Mouse (Mus musculus): Measurements from ENCODE around the gene Tmem170b.

DNA sequence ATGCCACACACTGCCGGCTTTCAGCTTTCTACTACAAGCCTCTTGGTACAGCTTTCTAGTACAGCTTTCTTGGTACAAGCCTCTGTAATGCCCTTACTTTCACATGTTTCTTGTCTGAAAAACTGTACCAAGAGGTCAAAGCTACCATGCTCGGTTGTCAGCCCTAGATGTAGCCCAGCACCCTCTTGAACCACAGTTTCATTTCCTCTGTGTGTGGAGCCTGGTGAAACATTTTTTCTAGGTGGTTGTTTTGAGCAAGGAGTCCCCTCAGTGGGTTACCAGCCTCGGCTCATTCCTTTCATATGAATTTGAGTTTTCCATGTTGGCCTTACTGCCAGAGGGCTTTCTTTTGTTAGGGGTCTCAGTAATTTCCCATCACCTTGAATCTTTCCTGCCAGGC is 4.7 kb upstream of the Tmem170b start:
- no peak for TF ChIP-seq CTCF (IDR thresholded peaks at IDR 0.05)
- no peak for TF ChIP-seq EP300 (IDR thresholded peaks at IDR 0.05)
